Mouse (Mus musculus) MEL (cell line): ENCODE data around the gene Ppp2ca. TPM values are rescaled to one million over a fixed set of nuclear protein-coding genes. Genes with fewer than 3 reads are reported as not detected.

Source experiments
- DNase-seq: peaks from one replicate; pipeline ENCODE4 v3.0.0; 2011; ENCODE audit warnings: low read depth, low spot score
- H3K27ac ChIP-seq: 2 replicates; pipeline ENCODE4 v1.5.1; 2012; ENCODE audit warnings: low read depth, mild to moderate bottlenecking, control low read depth, low read length, moderate library complexity; ENCODE audit not compliant: control insufficient read depth
- H3K27me3 ChIP-seq, 2 experiments: fragments of 150-350 bp in 1 of 2; sonication (generic) in 1 of 2; 2 replicates each; pipeline ENCODE4 v1.6.1; 2012; ENCODE audit warnings: low read length in 2 of 2, mild to moderate bottlenecking in 2 of 2, improper control_type of control experiment in 1 of 2, moderate library complexity in 1 of 2; ENCODE audit not compliant: insufficient read depth in 2 of 2, control insufficient read depth in 1 of 2
- H3K36me3 ChIP-seq, 2 experiments: 2 replicates each; pipeline ENCODE4 v1.6.1; 2012 to 2014; ENCODE audit warnings: low read length in 2 of 2, improper control_type of control experiment in 1 of 2, inconsistent platforms in 1 of 2, mild to moderate bottlenecking in 1 of 2; ENCODE audit not compliant: insufficient read depth in 2 of 2, control insufficient read depth in 1 of 2
- H3K4me1 ChIP-seq, 2 experiments: fragments of 150-350 bp in 1 of 2; sonication (generic) in 1 of 2; 2 replicates each; pipeline ENCODE4 v1.6.1; 2012; ENCODE audit warnings: low read length in 2 of 2, improper control_type of control experiment in 1 of 2, mild to moderate bottlenecking in 1 of 2; ENCODE audit not compliant: insufficient read depth in 2 of 2, control insufficient read depth in 1 of 2
- H3K4me3 ChIP-seq, 2 experiments: fragments of 150-350 bp in 1 of 2; sonication (generic) in 1 of 2; 2 replicates each; pipeline ENCODE4 v1.5.1; 2012; ENCODE audit warnings: low read depth in 2 of 2, low read length in 2 of 2, mild to moderate bottlenecking in 2 of 2, moderate library complexity in 2 of 2, control low read depth in 1 of 2, improper control_type of control experiment in 1 of 2; ENCODE audit not compliant: control insufficient read depth in 1 of 2, insufficient read depth in 1 of 2
- H3K79me2 ChIP-seq: 2 replicates; pipeline ENCODE4 v1.6.1; 2012; ENCODE audit warnings: mild to moderate bottlenecking, low read length, moderate library complexity; ENCODE audit not compliant: control insufficient read depth, poor library complexity, insufficient read depth
- H3K9ac ChIP-seq: 2 replicates; pipeline ENCODE4 v1.6.1; 2012; ENCODE audit warnings: low read depth, mild to moderate bottlenecking, control low read depth, low read length, moderate library complexity; ENCODE audit not compliant: control insufficient read depth, poor library complexity, severe bottlenecking
- H3K9me3 ChIP-seq: fragments of 150-350 bp; sonication (generic); replicated peaks from 2 replicates; pipeline ENCODE4 v1.6.1; 2012; ENCODE audit warnings: mild to moderate bottlenecking, low read length, improper control_type of control experiment, moderate library complexity; ENCODE audit not compliant: insufficient read depth
- BHLHE40 ChIP-seq: IDR thresholded peaks from 2 replicates; pipeline ENCODE4 v1.6.1; 2012; ENCODE audit warnings: low read depth, mild to moderate bottlenecking, inconsistent platforms, low read length, improper control_type of control experiment, borderline replicate concordance
- CHD1 ChIP-seq: IDR thresholded peaks from 2 replicates; pipeline ENCODE4 v1.6.1; 2012; ENCODE audit warnings: low read depth, mild to moderate bottlenecking, inconsistent platforms, low read length, improper control_type of control experiment
- CHD2 ChIP-seq: IDR thresholded peaks from 2 replicates; pipeline ENCODE4 v1.6.1; 2011; ENCODE audit warnings: low read length, improper control_type of control experiment
- E2F4 ChIP-seq: IDR thresholded peaks from 2 replicates; pipeline ENCODE4 v1.6.1; 2011; ENCODE audit warnings: low read depth, low read length, improper control_type of control experiment, borderline replicate concordance
- ELF1 ChIP-seq: IDR thresholded peaks from 2 replicates; pipeline ENCODE4 v1.6.1; 2014; ENCODE audit warnings: low read depth, mild to moderate bottlenecking, inconsistent platforms, low read length, improper control_type of control experiment, moderate library complexity
- ETS1 ChIP-seq: IDR thresholded peaks from 2 replicates; pipeline ENCODE4 v1.6.1; 2012; ENCODE audit warnings: low read depth, mild to moderate bottlenecking, inconsistent platforms, low read length, improper control_type of control experiment, moderate library complexity
- JUND ChIP-seq: IDR thresholded peaks from 2 replicates; pipeline ENCODE4 v1.6.1; 2011; ENCODE audit warnings: low read depth, mild to moderate bottlenecking, improper control_type of control experiment, low read length
- MEF2A ChIP-seq: IDR thresholded peaks from 2 replicates; pipeline ENCODE4 v1.6.1; 2014; ENCODE audit warnings: low read depth, mild to moderate bottlenecking, inconsistent platforms, low read length, improper control_type of control experiment; ENCODE audit not compliant: poor library complexity, insufficient replicate concordance, severe bottlenecking; ENCODE audit errors: extremely low read depth
- NRF1 ChIP-seq: IDR thresholded peaks from 2 replicates; pipeline ENCODE4 v1.6.1; 2014; ENCODE audit warnings: low read depth, mild to moderate bottlenecking, inconsistent platforms, low read length, improper control_type of control experiment, moderate library complexity; ENCODE audit not compliant: poor library complexity, insufficient read depth, severe bottlenecking
- POLR2A ChIP-seq, 2 experiments: IDR thresholded peaks; 2 replicates each; pipeline ENCODE4 v1.6.1; 2011 to 2012; ENCODE audit warnings: low read length in 2 of 2, mild to moderate bottlenecking in 2 of 2, control low read depth in 1 of 2, improper control_type of control experiment in 1 of 2, low read depth in 1 of 2, moderate library complexity in 1 of 2; ENCODE audit not compliant: control insufficient read depth in 1 of 2, insufficient read depth in 1 of 2, poor library complexity in 1 of 2
- POLR2AphosphoS2 ChIP-seq: IDR thresholded peaks from 2 replicates; pipeline ENCODE4 v1.6.1; 2011; ENCODE audit warnings: low read length, improper control_type of control experiment
- POLR2AphosphoS5 ChIP-seq: IDR thresholded peaks from 2 replicates; pipeline ENCODE4 v1.6.1; 2012; ENCODE audit warnings: low read depth, borderline replicate concordance, mild to moderate bottlenecking, inconsistent platforms, low read length, moderate library complexity, mixed read lengths
- RAD21 ChIP-seq: IDR thresholded peaks from 2 replicates; pipeline ENCODE4 v1.6.1; 2011; ENCODE audit warnings: mild to moderate bottlenecking, low read depth, low read length, improper control_type of control experiment
- SIN3A ChIP-seq: IDR thresholded peaks from 2 replicates; pipeline ENCODE4 v1.6.1; 2012; ENCODE audit warnings: low read length, improper control_type of control experiment, inconsistent platforms
- SMC3 ChIP-seq: IDR thresholded peaks from 2 replicates; pipeline ENCODE4 v1.6.1; 2011; ENCODE audit warnings: low read depth, low read length, improper control_type of control experiment
- TAL1 ChIP-seq: IDR thresholded peaks from 2 replicates; pipeline ENCODE4 v1.6.1; 2012; ENCODE audit warnings: mild to moderate bottlenecking, inconsistent platforms, low read length, moderate library complexity, mixed read lengths
- TCF12 ChIP-seq: IDR thresholded peaks from 2 replicates; pipeline ENCODE4 v1.6.1; 2014; ENCODE audit warnings: low read depth, mild to moderate bottlenecking, inconsistent platforms, low read length, improper control_type of control experiment, moderate library complexity
- USF1 ChIP-seq: IDR thresholded peaks from 2 replicates; pipeline ENCODE4 v1.6.1; 2014; ENCODE audit warnings: low read depth, mild to moderate bottlenecking, inconsistent platforms, low read length, improper control_type of control experiment, moderate library complexity
- ZKSCAN1 ChIP-seq: IDR thresholded peaks from 2 replicates; pipeline ENCODE4 v1.6.1; 2012; ENCODE audit warnings: low read depth, mild to moderate bottlenecking, inconsistent platforms, low read length, improper control_type of control experiment, moderate library complexity
- polyA plus RNA-seq, 2 experiments: library from polyadenylated mRNA; stranded (reverse) in 1 of 2; unstranded in 1 of 2; fragments of >175 nt in 1 of 2; fragments of >200 nt in 1 of 2; gene quantifications; 2 replicates each; pipeline versions ENCODE4 v1.2.1 to v1.2.4; 2012; ENCODE audit warnings: low replicate concordance in 2 of 2, low read depth in 1 of 2; ENCODE audit not compliant: insufficient read length in 2 of 2, insufficient read depth in 1 of 2, missing spikeins in 1 of 2
- total RNA-seq: library from RNA; depleted of rRNA; stranded (reverse); fragments of 300-350 nt; gene quantifications from 2 replicates; pipeline ENCODE4 v1.2.3, GENCODE M21; 2012

The Ppp2ca gene
- total and polyA plus RNA-seq, 3 experiments = 78.2 to 113 (median 102) TPM

GRCm38 (mm10) chr11:52089291-52089690 is 9.2 kb upstream of the Ppp2ca start:
- Histone ChIP-seq H3K79me2 (no peaks in the 10 kb centered on the region), H3K9ac (no peak overlapping the region), H3K4me1 (no peaks in the 10 kb centered on the region), H3K9me3 (no peaks in the 10 kb centered on the region), H3K4me3 (no peak overlapping the region), H3K27me3 (peaks cover 0 to 1% of the 10 kb centered on the region in 2 experiments; a peak in 2 of 4 replicates), H3K27ac (no peak overlapping the region), H3K36me3 (no peaks in the 10 kb centered on the region)
- DNase-seq = no peak
- TF ChIP-seq JUND = no peak
- TF ChIP-seq SIN3A = no peak
- TF ChIP-seq SMC3 = no peak
- TF ChIP-seq MEF2A = no peak
- TF ChIP-seq POLR2AphosphoS2 = no peak
- no peak for TF ChIP-seq E2F4
- no peak for TF ChIP-seq RAD21
- TF ChIP-seq TAL1 = no peak
- TF ChIP-seq ZKSCAN1 = no peak
- no peak for TF ChIP-seq POLR2AphosphoS5
- no peak for TF ChIP-seq CHD1

- Histone ChIP-seq H3K4me3 (no peak overlapping the region), H3K27me3 (peaks cover 0 to 1% of the 10 kb centered on the region in 2 experiments; a peak in 2 of 4 replicates), H3K9ac (no peak overlapping the region)
- no peak for TF ChIP-seq NRF1
- TF ChIP-seq BHLHE40 = no peak
- TF ChIP-seq ZKSCAN1 = no peak
- TF ChIP-seq TCF12 = no peak
- TF ChIP-seq SMC3 = no peak
- TF ChIP-seq CHD1 = no peak
- TF ChIP-seq ETS1 = no peak
- TF ChIP-seq JUND = no peak
- TF ChIP-seq POLR2A (IDR thresholded peaks at IDR 0.05; ENCODE audit: control insufficient read depth in 1 of 2, insufficient read depth in 1 of 2, low read depth in 1 of 2, low read length in 2 of 2, poor library complexity in 1 of 2) = no peak
- TF ChIP-seq ELF1 = no peak
- TF ChIP-seq USF1 = no peak
- no peak for TF ChIP-seq CHD2
- TF ChIP-seq, all 39 proteins: peak for 0
- DNase-seq = no peak
- Histone ChIP-seq H3K79me2 (no peaks in the 10 kb centered on the region), H3K9me3 (no peaks in the 10 kb centered on the region), H3K4me1 (no peaks in the 10 kb centered on the region), H3K27ac (no peak overlapping the region), H3K36me3 (no peaks in the 10 kb centered on the region)
Measured at GRCm38 (mm10) chr11:52091261-52091660, 7.2 kb upstream of the Ppp2ca start.
